Mouse (Mus musculus) heart, postnatal 0 days (tissue): Measurements from ENCODE around the gene Gm10320.

Experiments
- CTCF ChIP-seq: IDR thresholded peaks from 2 replicates; pipeline ENCODE4 v1.5.1; 2016; ENCODE audit warnings: antibody characterized with exemption, control low read depth, low read depth
- EP300 ChIP-seq: IDR thresholded peaks from 2 replicates; pipeline ENCODE4 v1.6.1; 2016; ENCODE audit warnings: antibody characterized with exemption, low read depth

GRCm38 (mm10) chr13:98518341-98518740 lies 26.5 kb upstream of the Gm10320 start:
- no peak for TF ChIP-seq EP300
- TF ChIP-seq CTCF, result no peak
